Mouse (Mus musculus) E14TG2a.4 (cell line): ENCODE data around the gene Cplx3.

ENCODE experiments used
- CTCF ChIP-seq: conservative IDR thresholded peaks from 2 replicates; pipeline ENCODE4 v1.5.1; 2014; ENCODE audit warnings: low read length
- NANOG ChIP-seq: IDR thresholded peaks from 2 replicates; pipeline ENCODE4 v1.6.1; 2014; ENCODE audit warnings: borderline replicate concordance, low read length, mixed read lengths
- POU5F1 ChIP-seq: IDR thresholded peaks from 2 replicates; pipeline ENCODE4 v1.6.1; 2014; ENCODE audit warnings: low read length, borderline replicate concordance

DNA sequence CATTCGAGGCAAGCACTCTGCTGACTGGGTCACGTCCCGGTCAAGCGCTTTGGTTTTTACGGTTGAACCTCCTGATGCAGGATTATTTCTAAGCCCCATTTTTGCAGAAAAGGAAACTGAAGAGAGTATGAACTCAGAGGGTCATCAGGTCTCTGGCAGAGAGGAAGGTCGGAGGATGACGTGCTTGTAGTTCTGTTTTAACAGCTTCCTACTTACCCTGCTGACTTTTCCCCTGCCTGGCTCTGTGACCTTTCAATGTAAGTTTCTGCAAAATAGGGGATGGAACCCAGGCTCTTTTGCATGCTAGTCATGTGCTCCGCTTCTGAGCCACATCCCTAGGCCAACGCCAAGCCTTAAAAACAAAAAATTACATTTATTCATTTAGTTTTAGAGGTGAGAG lies 46.3 kb upstream of the Cplx3 start:
- TF ChIP-seq POU5F1 (no peak), NANOG (no peak), CTCF (no peak)
